Mouse (Mus musculus) megakaryocyte, embryonic 14.5 days (primary cell): ENCODE measurements around the gene Sdha.

Experiments used
- FLI1 ChIP-seq: IDR thresholded peaks from 2 replicates; pipeline ENCODE4 v1.6.1; 2012; ENCODE audit warnings: low read length, inconsistent platforms, mixed read lengths
- GATA1 ChIP-seq: IDR thresholded peaks from 3 replicates; pipeline ENCODE4 v1.6.1; 2012; ENCODE audit warnings: mixed read lengths, low read length, inconsistent platforms, borderline replicate concordance

- TF ChIP-seq GATA1 (no peak), FLI1 (no peak)
Observed at GRCm38 (mm10) chr13:74292167-74292566, 57.9 kb downstream of the Sdha start, which contains the start of gene Ahrr.
